Mouse (Mus musculus) cerebral cortex, adult 2 months (tissue): ENCODE results near the gene Katna1.

Source experiments
- WGBS: fragments of 180-500 bp; shearing (Covaris S2); methylation state at CpG from one replicate; pipeline ENCODE4 v1.1.7; 2018; 5-methylcytosine and 5-hydroxymethylcytosine counted together

Gene Katna1

DNA sequence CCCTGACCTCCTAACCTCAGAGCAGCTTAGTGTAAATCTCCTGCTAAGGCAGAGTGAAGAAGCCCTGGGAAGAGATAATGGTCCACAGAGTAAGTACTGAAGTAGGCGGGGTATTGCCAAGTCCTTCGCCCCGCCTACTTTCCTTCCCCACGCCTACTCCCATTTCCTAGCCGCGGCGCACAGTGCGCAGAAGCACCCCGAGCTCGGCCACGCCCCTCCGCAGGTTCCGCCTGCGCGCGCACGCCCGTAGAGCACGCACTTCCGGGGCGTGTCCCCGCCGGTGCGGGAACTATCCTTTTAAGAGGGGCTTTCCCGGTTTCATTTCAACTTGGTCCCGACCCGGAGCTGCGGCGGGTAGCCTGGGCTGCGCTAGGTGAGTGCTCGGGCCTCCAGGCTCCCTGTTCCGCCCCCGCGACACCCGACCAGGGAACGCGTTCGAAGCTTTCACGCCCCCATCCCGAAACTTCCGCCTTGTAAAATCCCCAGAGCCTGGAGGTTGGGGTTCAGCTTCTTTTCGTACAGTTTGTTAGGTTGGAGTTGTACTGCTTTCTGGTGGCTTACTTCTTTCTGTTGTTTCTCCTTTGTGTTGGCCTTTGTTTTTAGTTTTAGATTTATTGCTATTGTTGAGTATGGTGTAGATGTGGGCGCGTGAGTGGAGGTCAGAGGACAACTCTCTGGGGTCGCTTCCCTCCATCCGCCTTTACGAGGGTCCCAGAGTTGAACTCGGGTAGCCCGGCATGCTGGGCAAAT lies at the start of gene Katna1:
TSS of gene Katna1 (plus strand) at position 250 of the 750 bp plus-strand sequence.
- WGBS = under 1% methylated on average over 49 of the region's 49 CpGs

DNA sequence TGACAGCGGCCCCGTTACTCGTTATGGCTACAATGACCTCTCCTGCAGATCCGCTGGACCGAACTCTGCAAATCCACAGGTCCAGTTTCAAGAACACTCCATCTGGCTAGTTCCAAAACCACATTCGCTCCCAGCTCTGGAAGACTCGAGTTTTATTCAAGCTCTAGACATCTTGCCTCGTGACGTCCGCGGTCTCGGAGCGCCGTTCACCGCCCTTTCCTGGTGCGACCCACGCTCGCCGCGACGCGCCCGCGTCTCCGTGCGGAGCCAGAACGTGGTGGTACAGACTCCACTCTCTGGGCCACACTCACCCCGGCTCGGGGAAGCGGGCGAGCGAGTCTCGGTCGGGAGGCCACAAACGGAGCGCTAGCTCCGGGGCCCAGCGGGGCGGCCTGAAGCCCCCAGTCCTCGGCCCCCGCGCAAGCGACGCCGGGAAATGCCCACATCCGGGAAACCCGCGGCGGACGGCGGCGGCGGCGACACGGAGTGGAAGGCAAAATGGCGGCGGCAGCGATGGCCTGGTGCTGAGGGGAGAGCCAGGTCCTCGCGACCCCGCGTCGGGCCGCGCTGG lies 45.0 kb upstream of the Katna1 start, which contains the start of the genes Pcmt1 and Lats1:
TSS of gene Pcmt1 (minus strand) at position 406 of the 571 bp plus-strand sequence.
TSS of gene Lats1 (plus strand) at position 484 of the 571 bp plus-strand sequence.
- whole genome bisulfite sequencing = under 1% methylated on average over 65 of the region's 65 CpGs

DNA sequence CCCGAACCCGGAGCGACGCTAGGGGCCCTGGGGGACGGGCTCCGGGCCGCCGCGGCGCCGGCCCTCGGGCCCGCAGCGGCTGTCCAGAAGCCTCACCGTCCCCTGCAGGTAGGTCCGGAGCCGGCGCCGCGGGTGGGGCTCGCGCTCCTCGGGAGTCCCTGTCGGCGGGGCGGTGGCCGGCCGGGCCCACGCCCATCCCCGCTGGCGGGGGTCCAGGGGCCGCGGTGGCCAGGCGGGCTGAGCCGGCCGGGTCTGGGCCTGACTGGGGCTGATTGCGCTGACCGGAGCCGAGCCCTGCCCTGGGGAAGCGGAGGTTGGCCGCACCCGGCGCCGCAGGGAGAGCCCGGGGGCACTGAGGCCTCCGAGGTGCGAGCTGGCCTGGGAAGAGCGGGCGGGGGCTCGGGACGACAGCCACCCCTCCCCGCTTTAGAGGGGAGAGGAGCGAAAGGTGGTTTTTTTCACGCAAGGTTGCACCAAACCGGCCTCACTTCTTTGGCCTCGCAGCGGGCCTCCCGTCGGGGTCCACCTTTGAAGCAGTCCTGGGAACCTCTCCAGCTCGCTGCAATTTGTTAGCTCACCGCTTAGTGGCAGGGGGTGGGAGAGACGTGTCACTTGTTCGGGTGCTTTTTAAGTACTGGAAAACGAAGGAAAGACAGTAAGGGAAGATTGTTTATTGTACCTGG lies 44.3 kb upstream of the Katna1 start:
- WGBS = 1% methylated on average over 63 of the region's 64 CpGs

DNA sequence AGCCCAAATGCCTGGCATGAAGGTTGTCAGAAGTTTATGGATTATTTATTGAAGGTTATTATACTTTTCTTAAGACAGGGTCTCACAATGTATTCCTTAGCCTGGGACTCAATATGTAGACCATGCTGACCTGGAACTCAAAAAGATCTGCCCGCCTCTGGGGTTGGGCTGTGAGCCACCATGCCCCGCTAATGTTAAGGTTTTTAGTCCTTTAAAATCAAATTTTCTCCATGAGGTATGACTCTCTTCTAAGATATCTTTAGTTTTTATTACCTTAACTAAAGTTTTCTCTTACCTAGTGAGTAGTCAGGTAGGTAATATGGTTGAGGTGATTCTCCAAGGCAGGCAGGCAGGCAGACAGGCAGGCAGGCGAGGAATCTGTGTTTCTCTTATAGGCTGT lies 43.6 kb upstream of the Katna1 start:
- 39% methylated on average over 3 of the region's 3 CpGs for WGBS

DNA sequence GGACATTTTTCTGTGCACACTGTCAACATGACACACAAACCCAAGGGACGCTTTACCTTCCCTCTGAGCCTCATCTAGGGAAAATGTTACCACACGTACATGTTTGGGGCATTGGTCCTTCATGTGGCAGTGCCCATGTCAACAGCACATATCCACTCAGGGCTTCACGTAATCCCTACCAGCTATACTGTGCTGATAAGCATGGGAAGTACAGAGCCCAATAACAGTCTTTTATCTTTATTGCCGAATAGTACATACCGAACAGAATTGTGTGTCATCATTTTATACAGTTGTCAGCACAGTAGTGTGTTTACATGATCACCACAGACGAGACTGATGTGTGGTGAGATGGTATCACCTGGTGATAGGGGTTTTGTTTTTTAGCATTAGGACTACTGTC lies 38.9 kb upstream of the Katna1 start:
- WGBS = 86% methylated on average over 6 of the region's 6 CpGs

DNA sequence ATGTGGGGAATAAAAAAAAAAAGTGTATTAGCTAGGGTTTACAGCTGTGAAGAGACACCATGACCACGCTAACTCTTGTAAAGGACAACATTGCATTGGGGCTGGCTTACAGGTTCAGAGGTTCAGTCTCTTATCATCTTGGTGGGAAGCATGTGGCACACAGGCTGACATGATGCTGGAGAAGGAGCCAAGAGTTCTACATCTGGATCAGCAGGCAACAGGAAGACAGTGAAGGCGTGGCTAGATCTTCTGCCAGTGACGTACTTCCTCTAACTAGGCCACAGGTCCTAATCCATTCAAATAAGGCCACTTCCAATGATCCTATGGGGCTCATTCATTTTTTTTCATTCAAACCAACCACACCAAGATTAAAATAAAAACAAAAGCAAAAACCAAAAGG lies 25.7 kb upstream of the Katna1 start:
- 83% methylated on average over 3 of the region's 3 CpGs for WGBS

DNA sequence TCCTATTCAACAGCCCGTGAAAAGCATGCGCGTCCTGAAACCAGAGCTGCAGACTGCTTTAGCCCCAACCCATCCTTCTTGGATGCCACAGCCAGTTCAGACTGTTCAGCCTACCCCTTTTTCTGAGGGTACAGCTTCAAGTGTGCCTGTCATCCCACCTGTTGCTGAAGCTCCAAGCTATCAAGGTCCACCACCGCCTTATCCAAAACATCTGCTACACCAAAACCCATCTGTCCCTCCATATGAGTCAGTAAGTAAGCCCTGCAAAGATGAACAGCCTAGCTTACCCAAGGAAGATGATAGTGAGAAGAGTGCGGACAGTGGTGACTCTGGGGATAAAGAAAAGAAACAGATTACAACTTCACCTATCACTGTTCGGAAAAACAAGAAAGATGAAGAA lies 23.2 kb upstream of the Katna1 start:
- WGBS = 87% methylated on average over 6 of the region's 6 CpGs

DNA sequence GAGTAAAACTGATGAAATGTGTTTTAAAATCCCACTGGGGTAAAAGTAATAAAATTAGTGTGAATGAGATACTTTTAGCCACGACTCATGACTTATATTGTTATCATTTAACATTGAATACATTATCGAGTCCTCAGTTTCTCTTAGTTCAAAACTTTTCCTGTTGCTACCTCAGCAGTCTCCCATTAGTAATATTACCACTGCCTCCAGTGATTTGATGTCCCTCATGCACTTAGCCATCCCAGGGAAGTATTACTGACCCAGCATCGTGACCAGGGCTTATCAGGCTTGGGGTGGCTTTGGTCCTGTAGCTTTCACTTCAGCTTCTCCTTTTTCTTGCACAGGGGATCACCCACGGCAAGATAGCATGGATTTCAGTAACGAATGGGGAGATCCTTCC lies 15.7 kb upstream of the Katna1 start:
- 88% methylated on average over 5 of the region's 5 CpGs for WGBS

DNA sequence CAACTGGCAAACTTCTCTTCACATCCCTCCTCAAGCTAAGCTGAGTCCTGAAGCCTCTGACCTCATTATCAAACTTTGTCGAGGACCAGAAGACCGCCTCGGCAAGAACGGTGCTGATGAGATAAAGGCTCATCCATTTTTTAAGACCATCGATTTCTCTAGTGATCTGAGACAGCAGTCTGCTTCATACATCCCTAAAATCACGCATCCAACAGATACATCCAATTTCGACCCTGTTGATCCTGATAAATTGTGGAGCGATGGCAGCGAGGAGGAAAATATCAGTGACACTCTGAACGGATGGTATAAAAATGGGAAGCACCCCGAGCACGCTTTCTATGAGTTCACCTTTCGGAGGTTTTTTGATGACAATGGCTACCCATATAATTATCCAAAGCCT lies 13.3 kb upstream of the Katna1 start:
- 90% methylated on average over 13 of the region's 13 CpGs for WGBS

DNA sequence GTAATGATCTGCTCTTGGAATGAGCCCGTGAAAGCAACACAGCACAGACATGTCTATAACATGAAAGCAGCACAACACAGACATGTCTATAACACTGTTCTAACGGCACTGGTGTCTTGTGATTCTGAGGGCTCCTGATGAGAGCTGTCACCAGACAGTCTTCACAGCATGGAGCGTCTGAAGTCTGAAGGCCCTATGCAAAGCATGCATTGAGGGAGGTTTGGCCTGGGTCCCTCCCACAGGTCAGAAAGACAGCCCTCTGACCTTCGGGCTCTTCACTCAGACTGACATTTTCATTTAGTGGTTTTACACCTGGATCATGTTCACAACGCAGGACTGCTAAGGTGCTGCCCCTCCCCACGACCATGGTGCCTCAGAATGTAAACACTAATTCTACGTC lies 10.7 kb upstream of the Katna1 start:
- 82% methylated on average over 7 of the region's 7 CpGs for WGBS

DNA sequence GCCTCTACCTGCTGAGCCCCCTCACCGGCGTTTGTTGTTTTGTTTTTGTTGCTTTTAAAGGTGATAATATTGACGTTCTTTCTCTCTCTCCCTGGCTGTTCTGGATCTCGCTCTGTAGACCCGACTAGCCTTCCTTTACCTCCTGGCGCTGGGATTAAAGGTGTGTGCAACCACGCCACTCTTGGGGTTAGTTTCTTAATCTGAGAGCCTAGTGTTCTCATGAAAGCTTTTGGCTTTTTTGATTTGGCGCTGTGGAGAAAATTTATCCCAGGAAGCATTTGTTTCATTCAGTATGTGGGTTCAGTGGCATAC lies 657 bp downstream of the Katna1 start:
- WGBS = 0% methylated on average over 8 of the region's 8 CpGs

DNA sequence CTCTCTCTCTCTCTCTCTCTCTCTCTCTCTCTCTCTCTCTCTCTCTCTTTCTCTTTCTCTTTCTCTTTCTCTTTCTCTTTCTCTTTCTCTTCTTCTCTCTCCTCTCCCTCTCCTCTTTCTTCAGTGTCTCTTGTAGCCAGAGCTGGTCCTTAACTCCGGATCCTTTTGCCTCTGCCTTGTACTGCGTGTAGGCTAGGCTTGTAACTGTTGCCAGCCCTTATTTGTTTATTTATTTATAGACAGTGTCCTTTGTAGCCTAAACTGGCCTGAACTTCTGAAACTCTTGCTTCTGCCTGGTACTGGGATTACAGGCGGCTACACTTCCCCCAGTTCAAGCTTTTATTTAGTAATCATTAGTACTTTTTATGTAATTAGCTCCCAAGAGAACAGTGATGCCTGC lies 1.2 kb downstream of the Katna1 start:
- 13% methylated on average over 3 of the region's 3 CpGs for WGBS

DNA sequence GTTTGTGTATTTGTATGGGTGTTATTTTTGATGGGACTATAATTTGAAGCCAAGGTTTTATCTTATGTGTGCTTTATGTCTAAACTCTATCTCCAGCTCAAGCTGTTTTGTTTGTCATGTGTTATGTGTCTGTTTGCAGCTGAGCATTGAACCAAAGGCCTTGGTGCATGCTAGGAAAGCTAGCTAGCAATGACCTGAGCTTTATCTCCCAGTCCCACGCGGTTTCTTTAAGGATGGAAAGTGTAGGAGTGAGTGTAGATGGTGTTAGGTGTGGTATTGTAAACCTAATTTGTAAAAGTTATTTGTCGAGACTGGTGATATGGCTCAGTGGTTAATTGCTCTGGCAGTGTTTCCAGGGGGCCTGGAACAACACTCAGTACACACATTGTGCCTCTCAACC lies 12.1 kb downstream of the Katna1 start:
- WGBS = 67% methylated on average over 3 of the region's 3 CpGs

DNA sequence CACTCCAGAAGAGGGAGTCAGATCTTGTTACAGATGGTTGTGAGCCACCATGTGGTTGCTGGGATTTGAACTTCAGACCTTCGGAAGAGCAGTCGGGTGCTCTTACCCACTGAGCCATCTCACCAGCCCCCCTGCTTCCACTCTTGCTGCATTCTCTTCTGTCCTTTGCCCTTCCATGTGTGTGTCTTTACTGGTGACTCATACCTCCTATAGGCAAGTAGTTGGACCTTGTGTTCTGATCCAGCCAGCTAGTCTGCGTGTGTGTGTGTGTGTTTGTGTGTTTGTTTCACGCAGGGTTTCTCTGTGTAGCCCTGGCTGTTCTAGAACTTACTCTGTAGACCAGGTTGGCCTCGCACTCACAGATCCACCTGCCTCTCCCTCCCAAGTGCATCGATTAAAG lies 19.7 kb downstream of the Katna1 start:
- WGBS = 91% methylated on average over 6 of the region's 6 CpGs

DNA sequence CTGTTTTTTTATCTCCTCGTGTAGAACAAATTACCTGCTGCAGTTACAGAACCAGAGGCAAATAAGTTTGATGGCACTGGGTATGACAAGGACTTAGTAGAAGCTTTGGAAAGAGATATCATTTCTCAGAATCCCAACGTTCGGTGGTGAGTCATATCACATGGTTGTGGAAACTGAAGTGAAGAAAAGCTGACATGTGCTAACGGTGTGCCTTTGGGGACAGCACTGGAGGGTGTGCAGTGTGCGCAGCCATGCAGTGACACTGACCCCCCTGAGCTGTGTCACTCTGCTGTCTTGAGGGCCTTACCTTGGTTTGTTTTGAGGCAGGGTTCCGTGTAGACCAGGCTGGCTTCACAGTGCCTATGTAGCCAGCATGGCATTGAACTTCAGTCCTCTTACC lies 23.0 kb downstream of the Katna1 start:
- WGBS = 78% methylated on average over 6 of the region's 6 CpGs

DNA sequence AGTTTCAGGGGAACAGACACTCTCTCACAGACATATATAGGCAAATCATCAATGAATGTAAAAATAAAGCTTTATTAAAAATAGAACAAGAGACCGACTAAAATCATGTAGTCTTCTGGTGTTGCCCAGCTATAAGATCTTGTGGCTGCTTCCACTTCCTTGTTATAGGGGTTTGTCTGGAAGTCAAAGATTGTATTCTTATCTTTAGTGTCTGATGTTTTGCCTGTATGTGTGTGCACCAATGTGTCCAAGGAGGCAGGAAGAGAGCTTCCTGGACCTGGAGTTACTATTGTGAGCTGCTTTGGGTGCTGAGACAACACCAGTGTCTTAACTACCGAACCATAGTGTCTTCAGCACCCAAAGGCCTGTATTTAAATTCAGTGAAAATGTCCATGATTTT lies 31.7 kb downstream of the Katna1 start:
- 72% methylated on average over 2 of the region's 2 CpGs for WGBS

DNA sequence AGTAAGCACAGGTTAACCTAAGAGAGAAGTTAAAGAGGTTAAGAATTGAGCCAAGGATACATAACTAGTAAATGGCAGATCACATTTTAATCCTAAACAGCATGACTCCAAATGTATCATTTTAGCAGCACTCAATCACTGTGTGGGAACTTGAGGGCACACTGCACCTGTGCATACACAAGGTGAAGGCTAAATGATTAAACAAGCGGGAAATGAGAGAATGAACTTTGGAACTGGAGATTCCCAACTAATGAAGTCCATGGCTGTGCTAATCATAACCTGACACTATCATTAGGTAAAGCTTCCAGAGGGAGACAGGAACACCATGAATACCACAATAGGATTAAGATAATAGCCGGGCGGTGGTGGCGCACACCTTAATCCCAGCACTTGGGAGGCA lies 46.5 kb downstream of the Katna1 start:
- WGBS = 97% methylated on average over 4 of the region's 4 CpGs

DNA sequence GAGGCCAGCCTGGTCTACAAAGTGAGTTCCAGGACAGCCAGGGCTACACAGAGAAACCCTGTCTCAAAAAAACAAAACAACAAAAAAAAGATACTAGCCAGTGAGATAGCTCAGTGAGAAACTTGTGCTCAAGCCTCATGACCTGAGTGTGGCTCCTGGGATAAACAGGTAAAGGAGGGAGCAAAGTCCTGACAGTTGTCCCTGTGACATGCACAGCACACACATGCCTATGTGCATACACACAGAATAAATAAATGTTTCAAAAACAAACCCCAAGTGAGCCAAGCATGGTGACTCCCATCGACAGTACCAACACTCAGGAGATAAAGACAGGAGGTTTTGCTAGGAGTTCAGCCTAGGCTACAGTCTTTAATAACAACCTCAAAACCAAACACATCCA lies 47.0 kb downstream of the Katna1 start:
- WGBS = 92% methylated on average over 1 of the region's 1 CpGs

DNA sequence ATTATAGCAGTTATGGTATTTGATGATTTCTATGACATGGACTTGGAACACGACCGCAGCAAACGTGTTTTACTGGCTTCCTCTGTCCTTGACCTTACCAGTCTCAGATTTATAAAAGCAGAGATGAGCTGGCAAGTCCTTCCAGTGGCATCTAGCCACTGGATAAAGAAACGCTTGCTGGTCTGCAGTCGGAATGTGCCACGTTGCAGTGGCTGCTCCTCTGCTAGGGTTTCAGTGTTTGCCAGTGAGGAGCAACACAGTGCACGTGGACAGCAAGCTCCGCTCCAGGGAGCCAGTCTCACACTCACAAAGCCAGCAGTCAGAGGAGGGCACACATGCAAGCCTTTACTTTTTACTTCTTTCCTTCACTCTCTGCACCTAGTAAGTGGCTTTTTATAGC lies 49.6 kb downstream of the Katna1 start:
- WGBS = 82% methylated on average over 8 of the region's 8 CpGs

DNA sequence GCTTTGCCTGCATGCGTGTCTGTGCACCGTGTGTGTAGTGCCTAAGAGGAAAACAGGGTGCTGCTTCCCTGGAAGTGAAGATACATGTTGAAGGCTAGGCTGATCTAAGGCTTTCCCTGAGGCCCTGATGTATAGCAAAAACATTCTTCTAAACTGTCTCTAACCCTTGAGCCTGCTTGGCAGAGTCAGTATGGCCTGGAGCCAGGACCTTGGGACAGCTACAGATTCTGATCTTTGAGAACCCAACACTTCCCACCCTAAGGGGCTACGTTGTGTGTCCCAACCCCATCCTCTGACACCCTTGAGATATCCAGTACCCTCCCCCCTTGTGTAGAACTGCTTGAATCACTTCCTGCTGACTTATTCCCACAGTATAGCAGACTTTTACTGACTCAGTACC lies 52.6 kb downstream of the Katna1 start:
- WGBS = 94% methylated on average over 3 of the region's 3 CpGs

DNA sequence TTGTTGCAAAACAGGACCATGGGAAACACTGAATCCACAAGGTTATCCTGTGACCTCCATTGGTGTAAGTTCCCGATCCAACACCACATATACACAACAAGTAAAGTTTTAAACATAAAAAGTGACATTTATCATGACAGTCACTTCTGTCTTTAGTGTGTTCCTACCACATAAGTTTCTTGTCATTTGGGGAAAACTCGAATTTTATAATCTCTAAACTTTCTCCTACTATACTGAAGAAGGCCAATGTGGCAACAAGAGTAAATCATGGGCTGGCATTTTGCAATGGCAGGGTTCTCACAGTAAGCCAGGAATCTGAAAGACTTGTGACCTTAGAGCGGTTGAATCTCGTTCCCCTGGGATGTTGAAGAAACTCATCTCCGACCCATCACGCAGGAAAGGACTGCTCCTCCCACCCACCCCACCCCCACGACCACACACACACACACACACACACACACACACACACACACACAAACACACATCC lies 54.0 kb downstream of the Katna1 start:
- 20% methylated on average over 7 of the region's 7 CpGs for WGBS

DNA sequence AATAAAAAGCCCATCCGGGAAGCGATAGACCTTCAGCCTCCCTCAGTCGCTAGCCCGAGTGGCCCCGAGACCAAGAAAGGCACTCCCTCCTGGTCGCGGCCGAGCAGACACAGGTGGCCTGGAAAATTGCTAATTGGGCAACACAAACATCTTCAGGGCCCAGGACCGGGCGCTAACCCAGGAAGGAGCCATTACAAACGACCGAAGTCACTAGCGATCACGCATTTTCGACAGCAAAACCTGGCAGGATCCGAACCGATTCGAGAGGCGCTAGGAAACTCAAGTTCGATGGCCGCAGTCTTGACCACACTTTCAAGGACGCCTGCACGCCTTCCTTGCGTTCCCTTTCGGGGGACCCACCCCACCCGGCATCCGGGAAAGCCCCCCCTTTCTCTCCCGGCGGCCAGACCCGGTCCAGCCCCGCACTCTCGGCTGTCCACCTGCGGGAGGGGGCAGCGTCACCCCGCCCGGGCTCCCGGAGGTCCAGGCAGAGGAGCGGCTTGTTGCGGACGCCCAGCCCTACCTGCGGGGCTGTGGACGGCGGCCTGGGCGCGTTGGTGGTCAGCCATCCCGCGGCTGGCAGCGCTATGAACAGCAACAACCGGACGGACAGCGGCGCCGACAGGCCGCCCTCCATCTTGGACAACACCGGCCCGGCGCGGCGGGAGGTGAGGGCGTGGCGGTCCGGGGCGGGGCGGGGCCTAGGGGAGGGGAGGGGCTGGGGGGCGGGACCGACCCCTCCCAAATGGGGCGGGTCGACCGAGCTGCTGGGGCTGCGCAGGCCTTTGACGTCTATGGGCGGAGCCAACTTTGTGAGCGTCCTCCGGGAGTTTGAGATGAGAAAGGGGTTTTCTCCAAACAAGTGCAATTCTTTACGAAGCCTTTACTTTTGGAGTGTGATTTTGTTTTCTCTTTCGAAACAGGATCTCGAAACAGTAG lies 54.7 kb downstream of the Katna1 start:
- WGBS = under 1% methylated on average over 77 of the region's 77 CpGs
